Mouse (Mus musculus) testis, adult 2 months (tissue): ENCODE measurements at regions not wholly inside any gene's neighbourhood (a gene's known extent, or its start where the extent isn't known, plus 50 kb on each side); places are given as distances from the start of the nearest gene placed in this dataset.

Experiments
- CTCF ChIP-seq: fragments of 200-500 bp; IDR thresholded peaks from 2 replicates; pipeline ENCODE4 v1.5.1; 2012; ENCODE audit warnings: low read depth, mild to moderate bottlenecking, inconsistent platforms, low read length, moderate library complexity; ENCODE audit not compliant: control insufficient read depth, insufficient read depth, insufficient replicate concordance
- POLR2A ChIP-seq: fragments of 200-500 bp; IDR thresholded peaks from 2 replicates; pipeline ENCODE4 v1.6.1; 2012; ENCODE audit warnings: low read depth, mild to moderate bottlenecking, inconsistent platforms, low read length, moderate library complexity; ENCODE audit not compliant: control insufficient read depth

DNA sequence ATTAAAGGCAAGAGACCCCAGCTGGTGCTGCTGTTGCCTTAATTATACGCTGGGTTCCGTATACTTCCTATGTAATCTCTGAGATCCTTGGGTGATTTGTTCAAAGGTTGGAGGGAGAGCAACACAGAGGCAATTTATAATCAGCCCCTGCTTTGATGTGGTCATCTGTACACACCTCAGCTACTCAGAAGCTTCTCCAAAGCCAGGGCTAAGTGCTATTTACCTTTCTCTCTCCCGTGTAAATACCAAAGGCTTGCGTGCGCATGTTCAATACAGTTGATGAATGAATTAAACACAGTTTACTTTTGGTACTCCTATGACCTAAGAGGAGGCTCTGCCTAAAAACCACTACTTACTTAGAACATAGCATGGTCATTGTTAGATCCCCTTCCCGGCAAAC, 93.8 kb upstream of the Frmd6 start:
- TF ChIP-seq POLR2A (no peak), CTCF (no peak)
